Mouse (Mus musculus): ENCODE results near the gene 4932438H23Rik. TPM values are rescaled to one million over a fixed set of nuclear protein-coding genes. Genes with fewer than 3 reads are reported as not detected.

The 4932438H23Rik gene
- polyA plus RNA-seq, 1 experiment from 2014 or later = 0.49 TPM

DNA sequence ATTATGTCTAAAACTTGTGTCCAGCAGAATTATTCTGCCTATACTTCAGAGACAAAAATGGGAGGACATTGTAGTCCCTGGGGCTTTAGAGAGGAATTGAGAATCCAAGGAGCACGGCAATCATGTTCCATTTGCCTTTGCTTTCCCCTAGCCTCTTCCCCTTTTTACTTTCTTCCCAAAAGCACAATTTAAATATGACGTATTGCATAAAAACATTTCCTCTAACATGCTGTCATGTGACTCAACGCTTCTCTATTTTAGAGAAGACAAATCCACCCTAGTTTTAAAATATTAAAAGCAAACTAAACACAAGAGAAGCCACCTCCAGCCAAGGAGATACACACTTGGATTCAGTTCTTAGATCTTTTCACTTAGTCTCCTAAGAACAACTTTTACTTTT is 83.1 kb downstream of the 4932438H23Rik start:
- Histone ChIP-seq H3K27me3 (replicated peaks; ENCODE audit: control insufficient read depth, insufficient read depth, low read length) (no peaks in the 10 kb centered on the region), H3K36me3 (ENCODE audit: control insufficient read depth, insufficient read depth, low read length) (peaks cover 31% of the 10 kb centered on the region), H3K9me3 (ENCODE audit: control insufficient read depth, low read length) (no peaks in the 10 kb centered on the region), H3K9ac (ENCODE audit: low read depth, low read length) (peak overlapping the region; percentile 80), H3K27ac (replicated peaks; ENCODE audit: low read depth, low read length) (peak overlapping the region; percentile 85; the same call in 1 of the 2 replicates), H3K4me2 (ENCODE audit: low read depth, low read length) (peak overlapping the region; percentile 89), H3K4me1 (ENCODE audit: control insufficient read depth, insufficient read depth, low read length) (peaks cover 8% of the 10 kb centered on the region), H3K4me3 (ENCODE audit: low read depth, low read length) (peak overlapping the region; percentile 89)
- ATAC-seq (ENCODE audit: low read depth) = no peak
- WGBS = 30% methylated on average over 3 of the region's 3 CpGs
- DNase-seq (ENCODE audit: low spot score) = no peak

DNA sequence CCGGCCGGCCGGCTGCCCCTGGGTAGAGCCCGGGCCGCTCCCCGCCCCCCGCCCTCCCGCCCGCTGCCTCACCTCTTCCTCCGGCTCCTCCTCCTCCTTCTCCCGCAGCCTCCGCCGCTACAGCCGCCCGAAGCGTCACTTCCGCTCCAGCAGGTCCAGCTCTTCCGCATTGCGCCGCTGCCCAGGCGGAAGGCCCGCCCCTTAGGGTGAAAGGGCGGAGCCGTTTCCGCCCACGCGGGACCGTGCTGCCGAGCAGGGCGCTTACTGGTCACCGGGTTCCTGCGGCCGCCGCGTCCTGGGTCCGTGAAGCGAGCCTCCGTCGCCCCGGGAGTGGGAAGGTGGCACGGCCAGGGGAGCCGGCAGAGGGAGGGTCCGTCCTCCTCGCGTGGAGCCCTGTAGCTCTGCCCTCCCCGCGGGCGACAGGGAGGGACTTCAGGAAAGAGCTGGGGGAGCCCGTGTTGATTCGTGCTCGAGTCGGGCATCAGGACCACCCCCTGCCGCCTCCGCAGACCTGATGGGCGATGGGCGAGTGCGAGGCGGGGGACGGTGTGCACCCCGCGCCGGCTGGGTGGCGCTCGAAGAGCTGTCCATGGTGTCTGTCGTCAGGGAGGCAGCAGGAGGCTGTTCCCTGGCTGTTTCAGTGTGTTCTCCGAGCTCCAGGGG is 83.8 kb downstream of the 4932438H23Rik start, which contains the start of gene Synj1:
Gene Synj1 (minus strand): TSS at position 288 of the 663 bp plus-strand sequence.
- H3K4me2 ChIP-seq (ENCODE audit: low read depth, low read length) = peak within 1 kb of the TSS; percentile 89
- DNase-seq (ENCODE audit: low spot score) (peak; percentile 96), ATAC-seq (ENCODE audit: low read depth) (peak; percentile 96)
- H3K36me3 ChIP-seq (ENCODE audit: control insufficient read depth, insufficient read depth, low read length) = peaks cover 28% of the 10 kb centered on the region
- under 1% methylated on average over 41 of the region's 66 CpGs for WGBS
- H3K27me3 ChIP-seq (replicated peaks; ENCODE audit: control insufficient read depth, insufficient read depth, low read length) = no peaks in the 10 kb centered on the region
- H3K4me1 ChIP-seq (ENCODE audit: control insufficient read depth, insufficient read depth, low read length) = peaks cover 8% of the 10 kb centered on the region
- peak within 1 kb of the TSS; percentile 85 for H3K27ac ChIP-seq (replicated peaks; ENCODE audit: low read depth, low read length)
- peak within 1 kb of the TSS; percentile 80 for H3K9ac ChIP-seq (ENCODE audit: low read depth, low read length)
- H3K4me3 ChIP-seq (ENCODE audit: low read depth, low read length) = peak within 1 kb of the TSS; percentile 89
- no peaks in the 10 kb centered on the region for H3K9me3 ChIP-seq (ENCODE audit: control insufficient read depth, low read length)

DNA sequence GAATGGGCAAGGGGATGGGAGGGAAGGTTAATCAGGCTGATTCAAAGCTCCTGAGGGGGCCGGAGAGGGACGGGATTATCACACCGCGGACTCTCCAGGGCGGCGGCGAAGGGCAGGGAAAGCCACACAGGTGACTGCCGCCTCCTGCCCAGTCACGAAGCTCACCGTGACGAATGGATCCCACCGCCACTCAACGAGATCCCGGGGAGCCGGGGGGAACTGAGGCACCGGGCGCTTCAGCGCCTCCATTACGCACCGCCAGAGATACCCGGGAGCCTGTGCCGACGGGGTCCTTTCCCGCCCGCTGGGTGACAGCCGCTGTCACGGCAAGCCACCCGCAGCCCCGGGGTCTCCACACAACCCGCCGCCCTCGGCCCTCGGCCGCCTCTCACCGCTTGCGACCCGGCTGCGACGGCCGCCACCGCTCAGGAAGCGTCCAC is 84.3 kb downstream of the 4932438H23Rik start:
- DNase-seq (ENCODE audit: low spot score) (no peak), ATAC-seq (ENCODE audit: low read depth) (peak; percentile 60; the same call in 1 of the 2 replicates)

DNA sequence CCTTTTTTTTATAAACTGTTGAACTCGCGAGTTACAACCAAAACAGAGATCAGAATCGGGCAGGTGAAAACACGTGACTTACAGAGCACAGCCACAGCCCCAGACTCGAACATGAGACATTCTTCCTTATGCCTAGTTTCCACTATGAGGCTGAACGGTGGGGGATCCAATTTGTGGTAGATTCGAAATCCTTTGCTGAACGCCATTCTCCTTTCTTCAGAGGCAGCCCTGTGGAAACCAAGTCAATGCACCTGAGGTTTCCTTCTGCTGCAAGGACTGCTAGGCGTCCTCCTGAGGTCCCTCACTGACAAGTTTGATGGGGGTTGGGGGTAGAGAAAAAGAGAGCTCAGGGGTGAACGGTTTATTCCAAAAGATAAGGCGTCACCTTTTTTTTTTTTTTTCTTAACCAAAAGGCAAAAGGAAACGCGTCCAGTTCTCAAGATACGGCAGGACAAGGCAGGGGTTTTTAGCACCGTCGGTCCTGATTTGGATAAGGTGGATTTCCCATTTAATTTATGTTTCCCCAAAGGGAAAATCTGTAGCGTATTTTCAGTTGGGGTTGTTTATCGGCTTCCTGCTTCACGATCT is 84.9 kb downstream of the 4932438H23Rik start:
- DNase-seq (ENCODE audit: low spot score) (peak; percentile 14), ATAC-seq (ENCODE audit: low read depth) (no peak)
- no peaks in the 10 kb centered on the region for H3K27me3 ChIP-seq (replicated peaks; ENCODE audit: control insufficient read depth, insufficient read depth, low read length)
- H3K36me3 ChIP-seq (ENCODE audit: control insufficient read depth, insufficient read depth, low read length) = peaks cover 16% of the 10 kb centered on the region
- H3K4me3 ChIP-seq (ENCODE audit: low read depth, low read length) = peak overlapping the region; percentile 89
- H3K9me3 ChIP-seq (ENCODE audit: control insufficient read depth, low read length) = no peaks in the 10 kb centered on the region
- 2% methylated on average over 19 of the region's 19 CpGs for WGBS
- peak overlapping the region; percentile 85; the same call in 1 of the 2 replicates for H3K27ac ChIP-seq (replicated peaks; ENCODE audit: low read depth, low read length)
- H3K4me1 ChIP-seq (ENCODE audit: control insufficient read depth, insufficient read depth, low read length) = peaks cover 8% of the 10 kb centered on the region
- peak overlapping the region; percentile 89 for H3K4me2 ChIP-seq (ENCODE audit: low read depth, low read length)
- peak overlapping the region; percentile 80 for H3K9ac ChIP-seq (ENCODE audit: low read depth, low read length)

More for the DNA sequence above, 84.3 kb downstream of the 4932438H23Rik start:
- H3K27me3 ChIP-seq (replicated peaks; ENCODE audit: control insufficient read depth, insufficient read depth, low read length) = no peaks in the 10 kb centered on the region
- H3K4me1 ChIP-seq (ENCODE audit: control insufficient read depth, insufficient read depth, low read length) = peaks cover 8% of the 10 kb centered on the region
- WGBS = under 1% methylated on average over 41 of the region's 42 CpGs
- H3K4me2 ChIP-seq (ENCODE audit: low read depth, low read length) = peak overlapping the region; percentile 89
- H3K4me3 ChIP-seq (ENCODE audit: low read depth, low read length) = peak overlapping the region; percentile 89
- H3K36me3 ChIP-seq (ENCODE audit: control insufficient read depth, insufficient read depth, low read length) = peaks cover 22% of the 10 kb centered on the region
- H3K9ac ChIP-seq (ENCODE audit: low read depth, low read length) = peak overlapping the region; percentile 80
- H3K27ac ChIP-seq (replicated peaks; ENCODE audit: low read depth, low read length) = peak overlapping the region; percentile 85
- no peaks in the 10 kb centered on the region for H3K9me3 ChIP-seq (ENCODE audit: control insufficient read depth, low read length)

DNA sequence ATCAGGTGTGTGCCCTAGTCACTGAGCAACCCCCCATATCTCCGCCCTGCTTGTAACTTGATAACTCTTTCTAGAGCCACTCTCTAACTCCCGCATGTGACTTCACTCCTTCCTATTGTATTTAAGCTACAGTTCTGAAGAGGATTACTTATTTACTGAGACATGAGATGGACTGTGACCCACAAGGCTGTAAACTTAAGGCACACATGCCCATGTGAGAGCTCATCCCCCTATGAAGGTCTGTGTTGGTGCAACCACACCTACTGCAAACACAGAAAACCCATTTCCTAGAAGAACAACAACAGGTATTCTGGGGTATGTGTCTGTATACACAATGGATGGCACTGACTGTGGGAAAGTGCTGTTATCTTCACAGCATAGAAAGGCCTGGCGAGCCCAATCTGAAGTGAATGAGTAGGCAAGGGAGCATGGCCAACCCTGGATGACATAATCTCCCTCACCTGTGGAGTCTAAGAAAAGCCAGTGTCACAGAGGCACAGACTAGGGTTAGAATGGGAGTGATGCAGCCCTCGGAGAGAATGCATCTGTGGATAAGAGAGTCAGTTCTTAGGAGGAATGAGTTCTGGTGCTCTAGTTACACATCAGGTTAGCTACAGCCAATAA is 89.9 kb downstream of the 4932438H23Rik start:
- Histone ChIP-seq H3K36me3 (ENCODE audit: control insufficient read depth, insufficient read depth, low read length) (no peaks in the 10 kb centered on the region), H3K4me2 (ENCODE audit: low read depth, low read length) (no peak overlapping the region), H3K4me3 (ENCODE audit: low read depth, low read length) (no peak overlapping the region), H3K9me3 (ENCODE audit: control insufficient read depth, low read length) (no peaks in the 10 kb centered on the region), H3K4me1 (ENCODE audit: control insufficient read depth, insufficient read depth, low read length) (peaks cover 8% of the 10 kb centered on the region), H3K9ac (ENCODE audit: low read depth, low read length) (no peak overlapping the region), H3K27ac (replicated peaks; ENCODE audit: low read depth, low read length) (no peak overlapping the region), H3K27me3 (replicated peaks; ENCODE audit: control insufficient read depth, insufficient read depth, low read length) (no peaks in the 10 kb centered on the region)
- ATAC-seq (ENCODE audit: low read depth) = no peak
- DNase-seq (ENCODE audit: low spot score) = no peak
- WGBS = 82% methylated on average over 4 of the region's 4 CpGs

Other genes with a start within 250 kb of the 4932438H23Rik start
- gene Cfap298, start 160.0 kb downstream of the 4932438H23Rik start, polyA plus RNA-seq (2014; fragmentation: Nextera tagmentation; extraction: Ambion mirVana) = 34.5 and 37.8 TPM in 2 replicates
- gene Synj1, start 83.8 kb downstream of the 4932438H23Rik start, polyA plus RNA-seq (2014; fragmentation: Nextera tagmentation; extraction: Ambion mirVana) = 15.6 and 15.8 TPM in 2 replicates
- 51.8 and 58.2 TPM in 2 replicates for gene Paxbp1, start 50.6 kb downstream of the 4932438H23Rik start, polyA plus RNA-seq (2014; fragmentation: Nextera tagmentation; extraction: Ambion mirVana)
- 1.1 and 1.3 TPM in 2 replicates for gene Olig2, start 130.3 kb upstream of the 4932438H23Rik start, polyA plus RNA-seq (2014; fragmentation: Nextera tagmentation; extraction: Ambion mirVana)
- 4.1 and 4.2 TPM in 2 replicates for gene Olig1, start 174.7 kb upstream of the 4932438H23Rik start, polyA plus RNA-seq (2014; fragmentation: Nextera tagmentation; extraction: Ambion mirVana)